Mouse (Mus musculus): ENCODE results near the gene Ogn.
"Not testable (repeated sequence)": the region's sequence is repeated elsewhere in the genome, so short reads cannot be mapped to it uniquely, and the experiment has no call there.

Gene Ogn

GRCm38 (mm10) chr13:49607714-49608113 is at the start of gene Ogn:
Gene Ogn (plus strand): TSS chr13:49608046.
- no peak for DNase-seq

DNA sequence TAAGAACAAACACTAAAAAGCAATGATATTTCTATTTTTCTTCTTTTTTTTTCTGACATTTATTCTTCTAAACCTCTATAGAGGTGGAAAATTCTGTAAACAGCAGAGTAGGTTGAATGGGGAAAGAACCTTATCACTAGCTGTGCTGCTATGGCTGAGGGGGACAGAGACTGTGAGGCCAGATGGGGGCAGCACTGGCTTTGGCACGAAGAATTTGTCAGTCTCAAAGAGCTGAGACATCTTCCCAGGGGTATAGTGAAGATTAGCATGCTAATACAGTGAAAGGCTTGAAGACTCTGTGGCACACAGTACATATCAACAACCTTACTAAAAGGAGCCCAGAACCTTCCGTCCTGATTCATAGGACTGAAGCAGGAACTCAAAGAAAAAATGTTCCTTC is 48.7 kb upstream of the Ogn start:
- no peak for DNase-seq

- no peak for DNase-seq
These were observed 47.0 kb upstream of the Ogn start for GRCm38 (mm10) chr13:49560886-49561285.

DNA sequence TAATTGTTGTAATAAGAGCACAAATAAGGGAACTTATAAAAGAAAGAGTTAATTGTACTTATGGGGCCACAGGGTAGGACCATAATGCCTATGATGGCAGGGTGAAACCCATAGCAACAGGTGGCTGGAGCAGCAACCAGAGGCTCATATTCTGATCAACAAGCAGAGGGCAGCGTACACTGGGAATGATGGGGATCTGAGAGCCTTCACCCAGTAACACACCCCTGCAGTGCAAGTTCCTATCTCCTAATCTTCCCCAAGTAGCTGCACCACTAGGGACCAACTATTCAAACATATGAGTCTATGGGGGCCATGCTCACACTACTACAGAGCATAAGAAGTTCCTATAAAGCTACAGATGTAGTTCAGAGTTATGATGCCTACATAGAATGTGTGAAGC is 43.5 kb upstream of the Ogn start:
- no peak for DNase-seq

GRCm38 (mm10) chr13:49570371-49570770 is 37.5 kb upstream of the Ogn start:
- no peak for DNase-seq

DNA sequence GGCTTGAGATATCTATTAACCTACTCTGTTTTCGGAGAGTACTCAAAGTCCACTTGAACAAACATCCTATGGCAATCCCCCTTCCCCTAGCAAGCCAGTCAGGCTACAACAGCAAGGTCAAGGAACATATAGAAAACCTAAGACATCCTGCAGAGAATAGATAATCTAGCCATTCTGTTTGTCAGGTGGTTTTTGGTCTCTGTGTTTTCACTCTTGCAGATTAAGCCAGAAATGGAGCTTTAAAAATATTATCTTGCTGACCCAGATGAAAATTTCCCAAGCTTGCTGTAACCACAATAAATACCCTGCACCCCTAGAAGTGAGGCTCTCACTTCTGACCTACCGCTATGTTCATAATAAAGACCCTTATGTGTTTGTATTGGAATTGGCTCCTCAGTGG is 36.4 kb upstream of the Ogn start:
- DNase-seq = no peak

- no peak for DNase-seq
These were observed 26.0 kb upstream of the Ogn start, which contains the start of gene Omd for GRCm38 (mm10) chr13:49581541-49582530. Gene Omd (plus strand): TSS chr13:49582462.

GRCm38 (mm10) chr13:49583859-49584258 is 24.0 kb upstream of the Ogn start:
- DNase-seq = no peak

- DNase-seq = no peak
These were observed 23.4 kb upstream of the Ogn start for GRCm38 (mm10) chr13:49584307-49585005.

DNA sequence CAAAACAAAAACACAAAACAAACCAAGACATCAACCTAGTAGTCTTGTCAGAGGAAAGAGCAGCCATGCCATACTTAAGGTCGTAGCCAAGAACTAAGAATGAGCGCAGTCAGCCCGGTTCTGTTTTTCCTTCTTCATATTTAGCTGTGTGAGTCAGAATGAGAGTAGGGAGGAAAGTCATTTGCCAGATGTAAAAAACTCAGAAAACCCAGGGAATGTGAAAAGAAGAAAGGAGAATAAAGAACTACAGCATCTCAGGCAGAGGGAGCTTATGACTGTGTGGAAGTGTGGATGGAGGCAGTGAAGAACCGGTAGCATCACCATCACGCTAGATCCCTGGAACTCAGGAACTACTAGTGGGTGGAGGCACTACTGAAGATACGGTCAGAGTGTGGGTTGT is 21.8 kb upstream of the Ogn start:
- no peak for DNase-seq

- DNase-seq = not testable (repeated sequence)
These were observed 5.3 kb upstream of the Ogn start for GRCm38 (mm10) chr13:49602541-49602940.

GRCm38 (mm10) chr13:49603603-49604002 is 4.2 kb upstream of the Ogn start:
- no peak for DNase-seq

- no peak for DNase-seq
These were observed 910 bp downstream of the Ogn start for GRCm38 (mm10) chr13:49608589-49609322.

- no peak for DNase-seq
These were observed 9.2 kb downstream of the Ogn start for GRCm38 (mm10) chr13:49617021-49617420.

GRCm38 (mm10) chr13:49618365-49618764 is 10.5 kb downstream of the Ogn start:
- no peak for DNase-seq

GRCm38 (mm10) chr13:49623216-49623615 is 15.4 kb downstream of the Ogn start:
- no peak for DNase-seq

GRCm38 (mm10) chr13:49628167-49628566 is 20.3 kb downstream of the Ogn start:
- DNase-seq = no peak

DNA sequence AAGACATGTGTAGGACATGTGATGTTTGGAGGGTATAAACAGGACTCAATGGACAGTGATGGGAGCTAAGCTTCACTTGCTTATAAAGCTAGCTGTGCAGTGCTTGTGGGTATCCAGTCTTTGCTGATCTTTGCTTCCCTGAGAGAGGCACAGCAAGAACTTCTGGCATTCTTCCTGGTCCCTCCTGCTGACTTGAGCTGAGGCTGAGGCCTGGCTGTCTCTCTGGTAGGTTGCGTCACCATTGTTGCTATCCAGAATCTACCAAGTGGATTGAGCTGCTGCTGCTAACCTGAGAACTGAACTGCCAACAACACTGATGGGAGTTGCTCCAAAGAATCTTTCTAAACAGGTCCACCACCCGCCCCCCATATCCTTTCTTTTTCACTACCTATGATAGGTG is 21.2 kb downstream of the Ogn start:
- no peak for DNase-seq

GRCm38 (mm10) chr13:49639965-49640364 is 32.1 kb downstream of the Ogn start:
- no peak for DNase-seq

DNA sequence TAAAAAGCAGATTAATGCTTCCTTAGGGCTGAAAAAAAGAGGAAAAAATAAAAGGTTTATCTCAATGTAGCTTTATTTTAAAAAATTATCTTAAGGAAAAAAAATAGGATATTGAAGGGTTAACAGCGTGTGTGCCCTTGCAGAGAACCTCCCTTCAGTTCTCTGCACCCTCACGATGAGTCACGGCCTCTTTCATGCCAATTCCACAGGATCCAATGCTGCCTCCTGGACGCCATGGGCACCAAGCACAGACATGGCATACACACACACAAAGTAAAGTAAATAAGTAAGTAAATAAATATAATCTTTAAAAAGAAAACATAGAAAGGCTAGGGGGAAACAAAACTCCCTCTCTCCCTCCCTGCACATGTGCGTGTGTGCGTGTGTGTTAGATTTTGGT is 34.8 kb downstream of the Ogn start:
- DNase-seq = no peak

GRCm38 (mm10) chr13:49643669-49644362 is 36.0 kb downstream of the Ogn start:
- DNase-seq = no peak

GRCm38 (mm10) chr13:49644731-49645529 is 37.1 kb downstream of the Ogn start:
- DNase-seq = no peak

Data from cerebellum, adult 9-11 months (tissue).